Mouse (Mus musculus) T-helper 1 cell (primary cell): ENCODE measurements at regions not wholly inside any gene's neighbourhood (a gene's known extent, or its start where the extent isn't known, plus 50 kb on each side); places are given as distances from the start of the nearest gene placed in this dataset.

Source experiments
- in situ Hi-C: fragments of 300-600 bp; cut with MboI, MseI; formaldehyde crosslinking; loops from one replicate; pipeline ENCODE4 v1.15.1; 2025; ENCODE audit warnings: high pct_unique_total_duplicates

- in situ Hi-C loops = no loop called here
Observed at GRCm38 (mm10) chr4:124542696-124543095, 67.9 kb downstream of the 3100002H09Rik start.

- in situ Hi-C loops = loop anchor here (10.0 kb wide), 1 partner anchor 1574 kb away; the partner anchor contains the start of gene Mfsd2a
Observed at GRCm38 (mm10) chr4:124538471-124538870, 72.1 kb downstream of the 3100002H09Rik start.

GRCm38 (mm10) chr4:124537681-124538080 is 72.9 kb downstream of the 3100002H09Rik start:
- in situ Hi-C loops = loop anchor here (10.0 kb wide), 1 partner anchor 1573 kb away; the partner anchor contains the start of gene Mfsd2a

- in situ Hi-C loops = loop anchor here (10.0 kb wide), 1 partner anchor 1569 kb away; the partner anchor contains the start of gene Mfsd2a
Observed at GRCm38 (mm10) chr4:124533614-124534013, 77.0 kb downstream of the 3100002H09Rik start.

GRCm38 (mm10) chr4:124530596-124530995 is 80.0 kb downstream of the 3100002H09Rik start:
- in situ Hi-C loops = loop anchor here (10.0 kb wide), 1 partner anchor 1566 kb away; the partner anchor contains the start of gene Mfsd2a

- in situ Hi-C loops = no loop called here
Observed at GRCm38 (mm10) chr4:124526822-124527221, 83.8 kb downstream of the 3100002H09Rik start.

- in situ Hi-C loops = no loop called here
Observed at GRCm38 (mm10) chr4:124526362-124526761, 84.2 kb downstream of the 3100002H09Rik start.

- in situ Hi-C loops = no loop called here
Observed at GRCm38 (mm10) chr4:124520309-124520708, 90.3 kb downstream of the 3100002H09Rik start.

- in situ Hi-C loops = no loop called here
Observed at GRCm38 (mm10) chr4:124511761-124512160, 98.8 kb downstream of the 3100002H09Rik start.

GRCm38 (mm10) chr4:124510816-124511215 is 99.8 kb downstream of the 3100002H09Rik start:
- in situ Hi-C loops = no loop called here

- in situ Hi-C loops = no loop called here
Observed at GRCm38 (mm10) chr4:124509695-124510094, 100.9 kb downstream of the 3100002H09Rik start.

- in situ Hi-C loops = no loop called here
Observed at GRCm38 (mm10) chr4:124506083-124506647, 104.4 kb downstream of the 3100002H09Rik start.

- in situ Hi-C loops = no loop called here
Observed at GRCm38 (mm10) chr4:124501785-124502184, 108.8 kb downstream of the 3100002H09Rik start.

GRCm38 (mm10) chr4:124498043-124498442 is 112.6 kb downstream of the 3100002H09Rik start:
- in situ Hi-C loops = no loop called here

- in situ Hi-C loops = loop anchor here (10.0 kb wide), 1 partner anchor 281 kb away; no protein-coding TSS in a partner anchor
Observed at GRCm38 (mm10) chr4:124485941-124486581, 124.5 kb downstream of the 3100002H09Rik start.

GRCm38 (mm10) chr4:124484613-124485586 is 125.7 kb downstream of the 3100002H09Rik start:
- in situ Hi-C loops = loop anchor here (10.0 kb wide), 1 partner anchor 280 kb away; no protein-coding TSS in a partner anchor

- in situ Hi-C loops = no loop called here
Observed at GRCm38 (mm10) chr4:124477870-124478301, 132.7 kb downstream of the 3100002H09Rik start.

- in situ Hi-C loops = no loop called here
Observed at GRCm38 (mm10) chr4:124477359-124477868, 133.2 kb downstream of the 3100002H09Rik start.

- in situ Hi-C loops = no loop called here
Observed at GRCm38 (mm10) chr4:124465229-124465820, 145.3 kb downstream of the 3100002H09Rik start.

- in situ Hi-C loops = no loop called here
Observed at GRCm38 (mm10) chr4:124455511-124456338, 154.9 kb downstream of the 3100002H09Rik start.
